21 mouse cellular contexts compared by ENCODE assay signal in the genomic region with DNA sequence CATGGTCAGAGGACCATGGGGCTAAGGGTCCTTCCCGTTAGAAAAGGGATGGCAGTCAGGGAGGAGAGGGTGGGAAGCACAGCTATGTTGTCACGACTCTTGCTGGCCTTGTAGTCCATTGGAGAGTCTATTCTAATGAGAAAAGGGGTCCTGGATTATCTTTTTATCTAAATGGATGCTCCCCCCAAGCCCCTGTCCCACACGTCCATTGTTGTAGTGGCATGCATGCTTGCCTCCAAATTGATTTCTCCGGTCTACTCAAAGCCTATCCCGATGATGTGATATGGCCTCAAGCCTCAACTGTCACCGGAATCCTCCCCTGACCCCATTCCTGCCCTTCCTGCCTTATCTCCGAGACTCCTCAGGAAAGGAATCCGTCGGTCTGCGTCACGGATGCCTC.
DNase-seq lines count a peak whose midpoint lies in the region; ATAC-seq and TF ChIP-seq lines count a peak whose summit lies in the region.
"Had no signal": no experiment of that assay in that cellular context is flagged by ENCODE, and none has a peak within 500 bp of the region (broad histone marks: within the 10 kb centered on the region; RNA-seq: fewer than 3 reads in every experiment).

No protein-coding gene starts in this region.

- H3K4me3 ChIP-seq in heart, embryonic 10.5 days, result no peak overlapping the region
- H3K4me3 ChIP-seq in ES-E14 (ENCODE audit: insufficient read depth in 1 of 2, low read depth in 1 of 2, low read length in 2 of 2, poor library complexity in 1 of 2, severe bottlenecking in 1 of 2), result no peak overlapping the region
- H3K4me3 ChIP-seq in intestine, embryonic 16.5 days (ENCODE audit: low read length), result no peak overlapping the region
- H3K4me3 ChIP-seq: forebrain, embryonic 15.5 days; hindbrain, embryonic 15.5 days; liver, embryonic 13.5 days; midbrain, embryonic 12.5 days; neural tube, embryonic 15.5 days had no signal

- peaks cover 10% of the 10 kb centered on the region for H3K4me1 ChIP-seq in heart, embryonic 10.5 days
- H3K4me1 ChIP-seq in ES-E14 (ENCODE audit: control insufficient read depth in 2 of 2, insufficient read depth in 2 of 2, low read length in 2 of 2, poor library complexity in 1 of 2), result peaks cover 9 to 11% of the 10 kb centered on the region in 2 experiments
- 0 out of 2 replicates have a peak, but pooled peaks cover 10% of the 10 kb centered on the region for H3K4me1 ChIP-seq in intestine, embryonic 16.5 days (ENCODE audit: control insufficient read depth, insufficient read depth, low read length)
- H3K4me1 ChIP-seq: forebrain, embryonic 15.5 days; hindbrain, embryonic 15.5 days; liver, embryonic 13.5 days; midbrain, embryonic 12.5 days; neural tube, embryonic 15.5 days had no signal

- in situ Hi-C loops in ES-E14 (cut with MboI; ENCODE audit: low sequenced_read_pairs in 2 of 2, unreplicated experiment in 2 of 2), result no loop called here

- no peak overlapping the region for H3K4me2 ChIP-seq in intestine, embryonic 16.5 days (ENCODE audit: low read depth, low read length)
- H3K4me2 ChIP-seq: forebrain, embryonic 15.5 days; hindbrain, embryonic 15.5 days; liver, embryonic 13.5 days; midbrain, embryonic 12.5 days; neural tube, embryonic 15.5 days had no signal

- no peak for DNase-seq in heart, embryonic 10.5 days (ENCODE audit: low spot score)
- no peak for DNase-seq in heart, postnatal 25 days (ENCODE audit: low spot score)
- peak; percentile 19 to 45 for DNase-seq in kidney, postnatal 25 days
- DNase-seq in kidney, adult 9 months, result no peak
- no peak for DNase-seq in ES-E14 (ENCODE audit: low read depth, low spot score)
- no peak for DNase-seq in neural tube, embryonic 10.5 days (ENCODE audit: extremely low spot score, low spot score)
- DNase-seq: adrenal gland, postnatal 14 days; B cell, adult 2 months; cerebellum, adult 18-20 months; cerebellum, postnatal 36 days; kidney, adult 8-10 months; layer of hippocampus, postnatal 36 days; left cerebral cortex, postnatal 4 days; liver, embryonic 13.5 days; thymus, postnatal 4 days had no signal

- peak overlapping the region; percentile 42; the same call in 1 of the 2 replicates for H3K27ac ChIP-seq in heart, embryonic 10.5 days
- H3K27ac ChIP-seq in ES-E14 (ENCODE audit: insufficient read depth, low read depth, low read length, poor library complexity, severe bottlenecking), result 0 out of 2 replicates have a peak overlapping the region, but pooled peaks have one; percentile 58
- H3K27ac ChIP-seq in intestine, embryonic 16.5 days (ENCODE audit: low read length), result peak overlapping the region; percentile 31; the same call in 1 of the 2 replicates
- H3K27ac ChIP-seq: forebrain, embryonic 15.5 days; hindbrain, embryonic 15.5 days; liver, embryonic 13.5 days; midbrain, embryonic 12.5 days; neural tube, embryonic 15.5 days had no signal

- peaks cover 12% of the 10 kb centered on the region for H3K36me3 ChIP-seq in heart, embryonic 10.5 days
- H3K36me3 ChIP-seq in ES-E14 (ENCODE audit: control insufficient read depth, insufficient read depth, low read length, poor library complexity, severe bottlenecking), result peaks cover 9% of the 10 kb centered on the region
- H3K36me3 ChIP-seq in intestine, embryonic 16.5 days (ENCODE audit: control insufficient read depth, insufficient read depth, low read length), result peaks cover 12% of the 10 kb centered on the region; the same call in 1 of the 2 replicates
- H3K36me3 ChIP-seq: forebrain, embryonic 15.5 days had no signal

- ATAC-seq in intestine, embryonic 16.5 days, result no peak
- ATAC-seq: forebrain, embryonic 15.5 days had no signal

- intact Hi-C loops in heart, postnatal 25 days (cut with DNase I), result loop anchor here (2.0 kb wide), 2 partner anchors 38 to 56 kb away; no protein-coding TSS in a partner anchor

- no peaks in the 10 kb centered on the region for H3K27me3 ChIP-seq in heart, embryonic 10.5 days (ENCODE audit: insufficient read depth, poor library complexity, severe bottlenecking)
- no peaks in the 10 kb centered on the region for H3K27me3 ChIP-seq in intestine, embryonic 16.5 days (replicated peaks; ENCODE audit: control insufficient read depth, insufficient read depth, low read length)
- H3K27me3 ChIP-seq: forebrain, embryonic 15.5 days; hindbrain, embryonic 15.5 days; liver, embryonic 13.5 days; midbrain, embryonic 12.5 days; neural tube, embryonic 15.5 days; Patski had no signal

- WGBS in heart, embryonic 10.5 days, result 39% methylated on average over 11 of the region's 11 CpGs
- 80% methylated on average over 11 of the region's 11 CpGs for WGBS in intestine, embryonic 16.5 days

- H3K9ac ChIP-seq in ES-E14 (ENCODE audit: insufficient read depth, low read depth, low read length, poor library complexity, severe bottlenecking), result no peak overlapping the region
- H3K9ac ChIP-seq in intestine, embryonic 16.5 days (ENCODE audit: low read depth, low read length), result no peak overlapping the region
- H3K9ac ChIP-seq: forebrain, embryonic 15.5 days; hindbrain, embryonic 15.5 days; liver, embryonic 13.5 days; midbrain, embryonic 12.5 days; neural tube, embryonic 15.5 days had no signal

- H3K9me3 ChIP-seq in heart, embryonic 10.5 days, result no peaks in the 10 kb centered on the region
- no peaks in the 10 kb centered on the region for H3K9me3 ChIP-seq in ES-E14 (ENCODE audit: control insufficient read depth, insufficient read depth, low read depth, low read length)
- H3K9me3 ChIP-seq in intestine, embryonic 16.5 days (ENCODE audit: control insufficient read depth, low read length), result no peaks in the 10 kb centered on the region
- H3K9me3 ChIP-seq: forebrain, embryonic 15.5 days; hindbrain, embryonic 15.5 days; liver, embryonic 13.5 days; midbrain, embryonic 12.5 days; neural tube, embryonic 15.5 days had no signal

TF ChIP-seq in ES-E14, 5 proteins besides CTCF, POLR2A, EP300 and RAD21:
- TF ChIP-seq CHD2 (IDR thresholded peaks at IDR 0.05; ENCODE audit: low read depth, low read length) (no peak), ZC3H11A (IDR thresholded peaks at IDR 0.05; ENCODE audit: borderline replicate concordance, low read depth, low read length) (no peak), ZNF384 (IDR thresholded peaks at IDR 0.05; ENCODE audit: low read depth, low read length) (no peak)

Comparison
In these comparisons a context has a peak if more than half of its experiments do, and no peak if none do; other contexts are left out.
1. DNase-seq: peak in kidney, postnatal 25 days (2 of 2); none in heart, embryonic 10.5 days (single experiment), heart, postnatal 25 days (single experiment), kidney, adult 9 months (single experiment), ES-E14 (single experiment) and neural tube, embryonic 10.5 days (single experiment).
2. Peak in every context shown above with its lines, with median percentiles within 50 percentile points of each other: H3K27ac ChIP-seq.